Mouse (Mus musculus) lung, postnatal 0 days (tissue): ENCODE results near the gene Fyb2.

Experiments used
- CTCF ChIP-seq: IDR thresholded peaks from 2 replicates; pipeline ENCODE4 v1.5.1; 2016; ENCODE audit warnings: antibody characterized with exemption, mild to moderate bottlenecking
- EP300 ChIP-seq: IDR thresholded peaks from 2 replicates; pipeline ENCODE4 v1.6.1; 2016; ENCODE audit warnings: antibody characterized with exemption, mild to moderate bottlenecking, control low read depth

DNA sequence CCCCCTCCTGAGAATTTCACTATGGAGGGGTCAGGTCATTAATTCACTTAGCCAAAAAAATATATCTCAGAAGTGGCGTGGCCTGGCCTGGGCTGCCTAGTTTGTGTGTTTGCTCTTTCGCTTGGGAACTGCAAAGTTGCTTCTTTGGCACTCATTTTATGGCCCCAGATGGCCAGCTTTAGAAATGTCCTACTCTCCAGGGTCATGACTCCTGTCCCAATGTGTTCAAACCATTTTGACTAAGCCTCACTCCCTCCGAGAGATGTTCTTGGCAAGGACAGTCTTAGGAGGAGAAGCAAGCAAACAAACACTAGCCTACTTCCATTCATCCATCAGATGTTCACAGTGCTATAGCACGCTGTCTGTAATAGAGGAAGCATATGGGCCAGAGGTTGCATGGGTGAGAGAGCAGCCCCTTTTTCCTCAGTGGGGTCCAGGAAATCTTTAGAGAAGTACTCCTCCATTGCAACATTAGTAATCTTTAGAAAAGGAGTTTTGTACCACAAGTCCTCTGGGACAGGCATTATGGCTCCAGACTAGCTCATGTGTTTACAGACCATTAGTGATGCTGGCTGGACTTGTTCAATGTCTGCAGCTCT lies 38.1 kb downstream of the Fyb2 start:
- TF ChIP-seq CTCF (no peak), EP300 (no peak)
